Mouse (Mus musculus) kidney, adult 9 months (tissue): ENCODE measurements around the gene Adam8.
A peak's percentile ranks its signal among the peaks of the same experiment; 100 is the strongest.

ENCODE experiments used
- DNase-seq: peaks from one replicate; pipeline ENCODE4 v3.0.0; 2022

The Adam8 gene

DNA sequence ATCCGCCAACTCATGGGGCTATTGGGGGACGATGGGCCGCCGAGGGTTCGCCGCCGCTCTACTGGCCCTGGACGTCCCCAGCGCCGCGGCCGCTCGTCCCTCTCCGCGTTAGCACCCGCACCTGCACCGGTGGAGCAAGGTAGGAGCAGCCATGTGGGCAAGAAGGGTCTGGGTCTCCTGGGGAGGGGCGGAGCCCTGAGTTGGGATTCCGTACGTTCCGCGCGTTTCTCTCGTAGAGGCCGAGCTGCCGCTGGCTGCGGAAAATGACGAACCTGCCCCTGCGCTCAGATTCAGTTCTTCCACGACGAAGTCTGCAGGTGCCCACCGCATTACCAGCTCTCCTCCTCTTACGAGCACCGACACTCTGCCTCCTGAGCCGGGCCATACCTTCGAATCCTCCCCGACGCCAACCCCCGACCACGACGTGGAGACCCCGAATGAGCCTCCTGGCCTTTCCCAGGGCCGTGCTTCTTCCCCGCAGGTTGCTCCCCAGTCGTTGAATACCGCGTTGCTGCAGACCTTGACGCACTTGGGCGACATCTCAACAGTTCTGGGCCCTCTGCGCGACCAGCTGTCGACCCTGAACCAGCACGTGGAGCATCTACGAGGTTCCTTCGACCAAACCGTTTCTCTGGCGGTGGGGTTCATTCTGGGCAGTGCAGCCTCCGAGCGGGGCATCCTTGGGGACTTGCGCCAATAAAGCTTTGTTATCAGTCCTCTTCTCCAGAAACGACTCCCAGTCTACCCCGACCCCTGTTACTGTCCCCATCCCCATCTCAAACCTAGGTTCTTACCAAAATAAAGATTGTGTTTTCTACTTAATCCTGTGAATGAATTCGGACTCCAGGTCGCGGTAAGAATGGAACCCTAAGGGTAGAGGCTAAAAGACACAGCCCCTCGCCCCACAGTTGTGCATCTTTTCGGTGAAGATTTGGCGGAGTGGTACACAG, 47.8 kb downstream of the Adam8 start:
- DNase-seq = no peak

- peak; percentile 10 for DNase-seq
Observed at GRCm38 (mm10) chr7:139943674-139944281, 48.6 kb downstream of the Adam8 start, which contains the start of gene Utf1. Gene Utf1 (plus strand): TSS chr7:139943789.

DNA sequence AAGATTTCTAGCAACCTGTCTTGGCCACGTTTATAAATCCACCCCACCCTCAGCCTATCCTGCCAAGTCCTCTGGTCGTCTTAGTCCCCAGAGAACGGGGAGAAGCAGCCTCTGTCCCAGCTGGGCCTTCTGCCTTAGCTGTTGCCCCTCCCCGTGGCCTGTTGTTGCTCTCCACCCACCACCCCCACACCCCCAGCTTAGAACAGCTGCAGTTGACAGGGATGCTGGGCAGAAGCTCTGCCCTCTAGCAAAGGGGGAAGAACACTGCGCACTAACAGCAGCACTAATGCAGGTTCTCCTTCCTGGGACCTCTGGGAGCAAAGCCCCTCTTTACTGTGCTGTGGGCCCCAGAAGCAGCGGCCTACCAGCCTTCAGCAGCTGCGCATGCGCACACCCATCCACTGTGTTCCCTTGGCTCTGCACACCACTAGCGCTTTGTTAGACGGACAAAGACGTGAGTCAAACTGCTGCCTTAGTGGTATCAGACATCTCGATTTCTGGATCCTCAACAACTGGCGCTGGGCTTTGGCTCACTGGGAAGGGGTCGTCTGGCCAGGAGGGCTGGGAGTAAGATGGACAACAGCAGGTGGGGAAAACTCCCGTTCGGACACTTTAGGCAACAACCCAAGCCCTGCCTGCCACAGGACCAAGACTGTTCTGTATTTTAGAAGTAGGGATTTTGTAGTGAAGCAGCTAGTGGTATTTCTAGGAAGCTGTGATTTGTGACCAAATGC, 51.7 kb downstream of the Adam8 start:
- DNase-seq = no peak

DNA sequence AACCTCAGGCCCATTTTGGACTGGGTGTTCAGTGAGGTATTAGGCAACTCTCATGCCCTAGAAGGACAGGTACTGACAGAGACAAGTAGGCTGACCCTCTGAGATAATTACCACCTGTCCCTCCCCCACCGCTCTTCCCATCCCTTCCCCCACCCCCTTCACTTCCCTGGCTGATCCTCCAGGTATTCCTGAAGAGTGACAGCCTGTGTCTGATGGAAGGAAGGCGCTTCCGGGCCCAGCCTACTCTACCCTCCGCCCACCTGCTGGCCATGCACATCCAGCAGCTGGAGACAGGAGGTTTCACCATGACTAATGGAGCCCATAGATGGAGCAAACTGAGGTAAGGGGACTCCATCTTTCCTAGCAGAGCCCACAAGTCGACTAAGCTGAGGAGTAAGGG, 54.6 kb downstream of the Adam8 start:
- no peak for DNase-seq

GRCm38 (mm10) chr7:139937138-139937537, 55.2 kb downstream of the Adam8 start:
- DNase-seq = no peak

DNA sequence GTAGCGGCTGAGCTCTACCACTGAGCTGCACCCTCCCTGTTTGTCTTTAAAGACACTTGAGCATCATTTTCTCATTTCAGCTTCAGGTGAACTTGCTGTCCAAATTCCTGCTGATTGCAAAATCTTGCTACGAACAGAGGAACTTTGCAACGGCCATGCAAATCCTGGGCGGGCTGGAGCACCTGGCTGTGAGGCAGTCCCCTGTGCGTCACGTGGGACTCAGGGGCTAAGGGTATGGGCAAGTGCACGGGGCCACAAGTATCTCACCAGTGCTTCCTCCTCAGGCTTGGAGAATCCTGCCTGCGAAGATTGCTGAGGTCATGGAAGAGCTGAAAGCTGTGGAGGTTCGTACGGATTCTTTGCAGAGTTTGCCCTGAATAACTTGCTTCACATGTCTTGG, 55.7 kb downstream of the Adam8 start:
- no peak for DNase-seq

GRCm38 (mm10) chr7:139930732-139931131, 61.6 kb downstream of the Adam8 start:
- DNase-seq = peak; percentile 17
